Mouse (Mus musculus) hindbrain, embryonic 11.5 days (tissue): Measurements from ENCODE around the gene Orc1. TPM values are rescaled to one million over a fixed set of nuclear protein-coding genes. Genes with fewer than 3 reads are reported as not detected.

Source experiments
- ATAC-seq: fragments of 200-750 bp; cut with Nextera tagmentation; 2 replicates; pipeline ENCODE4 v1.8.0; 2017; ENCODE audit warnings: mild to moderate bottlenecking, moderate TSS enrichment, moderate library complexity; ENCODE audit not compliant: low FRiP score
- DNase-seq: peaks from one replicate; pipeline ENCODE4 v3.0.0-alpha.2; 2015; ENCODE audit warnings: low spot score
- H3K27ac ChIP-seq: fragments of 300-500 bp; sonication (generic); 2 replicates; pipeline ENCODE4 v1.5.1; 2014; ENCODE audit warnings: mild to moderate bottlenecking, low read depth, low read length
- H3K27me3 ChIP-seq: fragments of 300-500 bp; sonication (generic); 2 replicates; pipeline ENCODE4 v1.6.1; 2014; ENCODE audit warnings: mild to moderate bottlenecking, low read length, moderate library complexity, mixed read lengths; ENCODE audit not compliant: control insufficient read depth, insufficient read depth
- H3K36me3 ChIP-seq: fragments of 300-500 bp; sonication (generic); 2 replicates; pipeline ENCODE4 v1.6.1; 2014; ENCODE audit warnings: mild to moderate bottlenecking, low read length, moderate library complexity, mixed read lengths; ENCODE audit not compliant: control insufficient read depth, insufficient read depth
- H3K4me1 ChIP-seq: fragments of 300-500 bp; sonication (generic); replicated peaks from 2 replicates; pipeline ENCODE4 v1.6.1; 2014; ENCODE audit warnings: low read length, mixed read lengths; ENCODE audit not compliant: control insufficient read depth, insufficient read depth
- H3K4me2 ChIP-seq: fragments of 300-500 bp; sonication (generic); replicated peaks from 2 replicates; pipeline ENCODE4 v1.6.1; 2014; ENCODE audit warnings: mild to moderate bottlenecking, low read depth, low read length
- H3K4me3 ChIP-seq: fragments of 300-500 bp; sonication (generic); 2 replicates; pipeline ENCODE4 v1.5.1; 2014; ENCODE audit warnings: low read depth, low read length
- H3K9ac ChIP-seq: fragments of 300-500 bp; sonication (generic); 2 replicates; pipeline ENCODE4 v1.6.1; 2014; ENCODE audit warnings: low read depth, low read length
- H3K9me3 ChIP-seq: fragments of 300-500 bp; sonication (generic); 2 replicates; pipeline ENCODE4 v1.6.1; 2016; ENCODE audit warnings: low read length; ENCODE audit not compliant: control insufficient read depth
- WGBS: fragments of 180-500 bp; shearing (Covaris S2); extraction: QIAGEN DNeasy Blood & Tissue Kit; methylation state at CpG from one replicate; pipeline ENCODE4 v1.1.7; 2014; 5-methylcytosine and 5-hydroxymethylcytosine counted together
- polyA plus RNA-seq: library from polyadenylated mRNA; unstranded; fragments of >200 nt; fragmentation: Nextera tagmentation; extraction: Ambion mirVana; gene quantifications from 2 replicates; pipeline ENCODE4 v1.2.1, GENCODE M21; 2014

Orc1 gene
- polyA plus RNA-seq, 1 experiment from 2014 or later = 10.4 TPM

DNA sequence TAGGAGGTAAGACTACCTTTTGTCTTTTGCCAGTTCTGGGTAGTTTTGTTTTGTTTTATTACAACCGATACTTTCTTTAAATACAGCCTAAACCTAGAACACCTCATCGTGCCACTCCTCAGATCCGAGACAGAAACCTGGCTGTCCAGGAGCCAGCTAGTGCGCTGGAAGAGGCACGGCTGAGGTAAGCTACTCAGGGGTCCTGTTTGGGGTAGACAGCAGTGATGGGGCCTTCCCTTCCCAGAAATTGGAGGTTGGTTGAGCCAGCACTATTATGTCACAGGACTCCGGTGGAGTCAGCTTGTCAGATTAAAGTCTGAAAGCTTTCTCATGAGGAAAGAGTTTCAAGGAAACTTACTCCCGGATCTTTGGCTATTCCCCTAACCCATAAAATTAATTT is 22.6 kb downstream of the Orc1 start:
- Histone ChIP-seq H3K27ac (no peak overlapping the region), H3K36me3 (peaks cover 6% of the 10 kb centered on the region; the same call in 1 of the 2 replicates), H3K27me3 (no peaks in the 10 kb centered on the region), H3K4me1 (no peaks in the 10 kb centered on the region), H3K9ac (no peak overlapping the region), H3K4me3 (no peak overlapping the region), H3K9me3 (no peaks in the 10 kb centered on the region), H3K4me2 (no peak overlapping the region)
- DNase-seq (no peak), ATAC-seq (no peak)
- 98% methylated on average over 7 of the region's 7 CpGs for WGBS

DNA sequence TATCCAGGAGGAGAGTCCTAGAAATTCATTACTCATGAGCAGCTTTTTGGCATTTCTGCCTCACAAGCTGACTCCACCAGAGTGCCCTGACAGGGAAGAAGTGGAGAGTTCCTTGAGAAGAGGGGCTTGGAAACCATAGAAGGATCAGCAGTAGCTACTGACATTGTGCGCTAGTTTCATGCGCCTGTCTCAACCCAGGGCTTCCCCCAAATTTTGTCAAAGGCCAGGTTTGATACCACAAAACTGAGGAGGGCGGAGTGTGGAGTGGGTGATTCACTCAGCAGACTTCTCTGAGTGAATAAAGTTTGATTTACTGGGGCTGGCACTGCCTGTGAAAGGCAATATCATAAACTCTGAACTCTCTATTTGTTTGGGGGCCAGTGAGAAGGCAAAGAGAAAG is 29.4 kb downstream of the Orc1 start:
- no peaks in the 10 kb centered on the region for H3K36me3 ChIP-seq
- WGBS = 92% methylated on average over 3 of the region's 3 CpGs
- no peak for ATAC-seq

DNA sequence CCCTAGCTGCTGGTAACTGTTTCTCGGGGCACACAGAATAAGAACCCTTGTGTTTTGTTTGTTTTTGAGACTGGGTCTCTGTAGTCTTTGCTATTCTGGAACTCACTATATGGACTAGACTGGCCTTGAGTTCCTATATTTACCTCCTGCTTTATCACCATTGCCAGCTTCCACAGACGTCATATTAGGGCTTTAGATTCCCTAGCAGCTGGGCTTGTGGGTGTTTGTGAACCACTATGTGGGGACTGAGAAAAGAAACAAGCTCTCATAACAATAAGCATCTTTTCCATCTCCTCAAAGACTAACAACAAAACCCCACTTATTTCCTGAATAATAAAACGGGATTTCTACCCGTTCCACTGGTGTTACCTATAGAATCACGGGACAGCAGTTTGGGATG is 31.7 kb downstream of the Orc1 start:
- H3K4me3 ChIP-seq = no peak overlapping the region
- no peaks in the 10 kb centered on the region for H3K36me3 ChIP-seq
- no peak overlapping the region for H3K27ac ChIP-seq
- H3K4me1 ChIP-seq = no peaks in the 10 kb centered on the region
- ATAC-seq = no peak
- H3K9me3 ChIP-seq = no peaks in the 10 kb centered on the region
- no peak for DNase-seq
- H3K9ac ChIP-seq = no peak overlapping the region
- H3K27me3 ChIP-seq = no peaks in the 10 kb centered on the region
- no peak overlapping the region for H3K4me2 ChIP-seq
- WGBS = 91% methylated on average over 5 of the region's 5 CpGs

More for the DNA sequence above, 29.4 kb downstream of the Orc1 start:
- Histone ChIP-seq H3K4me1 (no peaks in the 10 kb centered on the region), H3K9me3 (no peaks in the 10 kb centered on the region), H3K27ac (no peak overlapping the region), H3K4me2 (no peak overlapping the region), H3K27me3 (no peaks in the 10 kb centered on the region), H3K9ac (no peak overlapping the region), H3K4me3 (no peak overlapping the region)
- no peak for DNase-seq

DNA sequence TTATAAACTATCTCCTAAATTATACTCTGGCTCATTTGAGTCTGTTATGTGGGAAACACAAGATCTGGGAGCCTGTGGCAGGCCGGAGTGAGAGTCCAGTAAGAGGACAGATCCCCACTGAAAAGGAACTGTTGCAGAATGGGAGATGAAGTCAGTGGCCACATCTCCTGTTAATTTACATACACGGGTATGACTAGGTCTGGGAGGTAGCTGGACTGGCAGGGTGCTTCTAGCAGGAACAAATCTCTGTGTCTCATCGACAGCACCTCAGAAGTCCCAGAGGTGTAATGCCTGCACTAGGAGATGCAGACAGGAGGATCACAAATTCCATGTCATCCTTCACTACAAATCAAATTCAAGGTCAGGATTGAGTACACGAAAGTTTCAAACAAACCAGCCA is 39.4 kb downstream of the Orc1 start:
- peak overlapping the region; percentile 83; the same call in 1 of the 2 replicates for H3K4me3 ChIP-seq
- WGBS = 74% methylated on average over 4 of the region's 4 CpGs
- no peaks in the 10 kb centered on the region for H3K9me3 ChIP-seq
- no peak for ATAC-seq
- H3K27me3 ChIP-seq = no peaks in the 10 kb centered on the region
- no peaks in the 10 kb centered on the region for H3K36me3 ChIP-seq
- no peak for DNase-seq
- peak overlapping the region; percentile 89; the same call in 1 of the 2 replicates for H3K4me2 ChIP-seq
- no peak overlapping the region for H3K27ac ChIP-seq
- 0 out of 2 replicates have a peak, but pooled peaks cover 5% of the 10 kb centered on the region for H3K4me1 ChIP-seq
- H3K9ac ChIP-seq = no peak overlapping the region

DNA sequence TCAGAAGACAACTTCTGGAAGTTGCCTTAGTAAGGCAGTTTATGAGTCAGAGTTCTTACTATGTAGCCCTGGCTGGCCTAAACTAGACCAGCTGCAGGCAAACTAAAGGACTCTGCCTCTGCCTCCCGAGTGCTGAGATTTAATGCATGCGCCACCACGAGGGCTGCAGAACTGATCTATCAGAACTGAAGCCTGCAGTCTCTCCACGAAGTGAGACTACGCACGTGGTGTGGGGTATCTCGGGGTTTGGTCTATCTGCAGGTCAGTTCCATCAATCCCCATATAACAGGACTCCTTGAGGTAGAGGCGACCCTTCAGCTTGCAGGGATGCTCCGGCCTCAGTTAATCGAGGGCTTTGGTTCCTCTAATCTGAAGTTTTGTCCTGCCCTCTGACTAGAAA is 39.9 kb downstream of the Orc1 start:
- Histone ChIP-seq H3K4me2 (peak overlapping the region; percentile 89), H3K9ac (peak overlapping the region; percentile 93), H3K36me3 (no peaks in the 10 kb centered on the region), H3K27ac (0 out of 2 replicates have a peak overlapping the region, but pooled peaks have one; percentile 42), H3K27me3 (no peaks in the 10 kb centered on the region), H3K4me1 (0 out of 2 replicates have a peak, but pooled peaks cover 5% of the 10 kb centered on the region), H3K9me3 (no peaks in the 10 kb centered on the region), H3K4me3 (peak overlapping the region; percentile 83)
- ATAC-seq (peak; percentile 68), DNase-seq (no peak)
- 3% methylated on average over 10 of the region's 10 CpGs for WGBS

DNA sequence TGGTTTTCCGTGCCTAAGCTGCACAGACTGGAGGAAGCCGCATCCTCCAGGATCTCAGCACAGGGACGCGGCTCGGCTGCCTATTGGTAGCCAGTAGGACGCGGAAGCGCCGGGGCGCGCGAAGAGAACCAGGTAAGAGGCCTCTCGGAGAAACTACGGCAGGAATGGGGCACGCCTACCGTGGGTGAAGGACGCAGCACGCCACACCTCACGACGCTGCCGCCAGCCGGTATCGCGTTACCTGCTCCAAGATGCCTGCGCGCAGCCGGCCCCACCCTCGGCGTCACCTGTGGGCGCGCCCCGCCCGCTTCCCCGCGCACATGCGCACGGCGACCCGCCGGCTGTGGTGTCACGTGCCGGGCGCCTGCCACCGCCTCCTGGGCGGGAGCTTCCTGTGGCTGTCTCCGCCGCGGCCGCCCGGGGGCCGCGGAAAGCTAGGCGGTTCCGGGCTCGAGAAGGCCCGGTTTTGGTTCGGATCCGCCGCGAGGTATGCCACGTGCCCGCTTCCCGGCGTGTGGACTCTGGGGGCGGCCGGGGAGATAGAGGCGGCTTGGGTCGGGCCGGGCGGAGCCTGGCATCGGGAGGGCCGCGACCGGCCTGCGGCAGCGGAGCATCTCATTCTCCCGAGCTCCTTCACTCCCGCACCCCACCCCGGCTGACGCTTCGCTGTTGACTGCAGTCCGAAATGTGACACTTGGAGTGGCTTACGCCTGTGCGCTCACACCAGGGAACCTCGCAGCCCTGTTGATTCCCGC is 40.5 kb downstream of the Orc1 start, which contains the start of gene Cc2d1b:
Gene Cc2d1b, plus strand, starts transcription at position 354 of the 755 bp plus-strand sequence.
- DNase-seq (peak; percentile 91), ATAC-seq (peak; percentile 94)
- WGBS = under 1% methylated on average over 73 of the region's 86 CpGs
- Histone ChIP-seq H3K4me1 (0 out of 2 replicates have a peak, but pooled peaks cover 5% of the 10 kb centered on the region), H3K4me2 (peak within 1 kb of the TSS; percentile 89), H3K9me3 (no peaks in the 10 kb centered on the region), H3K4me3 (peak within 1 kb of the TSS; percentile 83), H3K27ac (peak within 1 kb of the TSS; percentile 78), H3K36me3 (no peaks in the 10 kb centered on the region), H3K9ac (peak within 1 kb of the TSS; percentile 93), H3K27me3 (no peaks in the 10 kb centered on the region)

DNA sequence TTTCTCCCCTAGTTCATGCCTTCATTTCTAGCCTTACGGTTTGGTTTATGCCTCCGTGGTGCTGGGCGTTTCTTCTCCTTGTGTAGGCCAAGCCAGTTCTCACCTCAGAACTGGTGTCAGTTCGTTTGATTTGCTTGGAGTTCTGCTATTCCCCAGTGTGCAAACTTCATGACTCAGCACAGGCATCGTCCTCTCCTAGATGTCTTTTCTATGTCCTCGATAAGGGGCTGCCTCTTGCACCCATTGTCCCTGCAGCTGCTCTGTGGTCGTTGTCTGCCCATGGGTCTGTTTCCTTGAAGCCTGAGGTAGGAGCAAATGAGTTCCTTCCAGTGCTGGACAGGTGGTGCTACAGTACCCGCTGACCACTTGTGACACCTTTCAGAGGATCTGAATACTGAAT is 41.3 kb downstream of the Orc1 start:
- 24% methylated on average over 8 of the region's 8 CpGs for WGBS
- H3K4me3 ChIP-seq = peak overlapping the region; percentile 83
- H3K27ac ChIP-seq = no peak overlapping the region
- no peaks in the 10 kb centered on the region for H3K27me3 ChIP-seq
- H3K36me3 ChIP-seq = no peaks in the 10 kb centered on the region
- 0 out of 2 replicates have a peak, but pooled peaks cover 5% of the 10 kb centered on the region for H3K4me1 ChIP-seq
- H3K9ac ChIP-seq = peak overlapping the region; percentile 93
- no peak for DNase-seq
- peak overlapping the region; percentile 89 for H3K4me2 ChIP-seq
- no peaks in the 10 kb centered on the region for H3K9me3 ChIP-seq
- ATAC-seq = 0 out of 2 replicates have a peak, but pooled peaks have one; percentile 10

DNA sequence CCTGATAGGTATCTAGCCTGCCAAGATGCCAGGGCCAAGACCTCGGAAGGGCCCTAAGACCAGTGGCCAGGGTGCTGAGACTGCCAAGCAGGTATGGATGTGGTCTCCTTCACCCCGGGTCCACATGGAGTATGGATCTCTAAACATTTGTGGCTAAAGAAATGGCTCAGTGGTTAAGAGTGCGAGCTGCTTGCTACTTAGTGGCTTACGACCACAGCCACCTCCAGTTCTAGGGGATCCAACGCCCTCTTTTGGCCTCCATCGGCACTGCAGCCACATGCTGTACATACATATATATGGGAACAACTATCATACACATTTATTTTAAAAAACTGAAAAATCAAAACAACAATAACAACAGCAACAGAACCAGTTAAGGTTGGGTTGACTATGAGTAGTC is 42.3 kb downstream of the Orc1 start:
- 97% methylated on average over 6 of the region's 6 CpGs for WGBS
- DNase-seq = no peak
- H3K27ac ChIP-seq = no peak overlapping the region
- H3K4me3 ChIP-seq = no peak overlapping the region
- no peaks in the 10 kb centered on the region for H3K9me3 ChIP-seq
- no peak overlapping the region for H3K9ac ChIP-seq
- H3K4me1 ChIP-seq = 0 out of 2 replicates have a peak, but pooled peaks cover 5% of the 10 kb centered on the region
- no peaks in the 10 kb centered on the region for H3K27me3 ChIP-seq
- no peaks in the 10 kb centered on the region for H3K36me3 ChIP-seq
- no peak for ATAC-seq
- H3K4me2 ChIP-seq = no peak overlapping the region

DNA sequence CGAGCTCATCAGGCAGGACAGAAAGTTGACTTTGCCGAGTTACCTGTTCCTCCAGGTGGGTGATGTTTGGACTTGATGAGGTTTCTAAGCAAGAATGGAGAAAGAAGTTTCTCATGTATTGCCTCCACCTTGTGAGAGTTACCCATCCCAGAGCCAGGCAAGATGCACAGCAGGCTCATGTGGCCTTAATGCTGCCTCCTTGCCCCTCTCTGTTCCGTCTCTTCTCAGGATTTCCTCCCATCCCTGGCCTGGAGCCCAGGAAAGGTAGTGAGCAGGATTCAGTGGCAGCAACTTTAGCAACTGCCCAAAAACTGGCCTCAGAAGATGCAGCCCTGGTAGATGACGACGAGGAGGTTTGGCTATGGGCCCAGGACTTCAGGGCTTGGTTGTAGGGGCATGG is 47.8 kb downstream of the Orc1 start:
- 97% methylated on average over 5 of the region's 5 CpGs for WGBS
- no peak overlapping the region for H3K4me3 ChIP-seq
- H3K27ac ChIP-seq = no peak overlapping the region
- no peak overlapping the region for H3K4me2 ChIP-seq
- DNase-seq (no peak), ATAC-seq (no peak)
- peaks cover 6% of the 10 kb centered on the region; the same call in 1 of the 2 replicates for H3K36me3 ChIP-seq
- no peaks in the 10 kb centered on the region for H3K27me3 ChIP-seq
- no peak overlapping the region for H3K9ac ChIP-seq
- H3K9me3 ChIP-seq = no peaks in the 10 kb centered on the region
- H3K4me1 ChIP-seq = no peaks in the 10 kb centered on the region
